Mouse (Mus musculus): Measurements from ENCODE around the gene Crb2. TPM values are rescaled to one million over a fixed set of nuclear protein-coding genes. Genes with fewer than 3 reads are reported as not detected.

Gene Crb2
- polyA plus RNA-seq, 1 experiment from 2014 or later: 1.5 TPM

GRCm38 (mm10) chr2:37767080-37767547, 8.9 kb upstream of the Crb2 start:
- Histone ChIP-seq H3K4me2 (peak overlapping the region; percentile 32; the same call in 1 of the 2 replicates), H3K4me3 (ENCODE audit: low read depth, low read length) (no peak overlapping the region), H3K36me3 (ENCODE audit: insufficient read depth) (no peaks in the 10 kb centered on the region), H3K9me3 (ENCODE audit: low read depth, low read length) (no peaks in the 10 kb centered on the region), H3K9ac (no peak overlapping the region), H3K27me3 (ENCODE audit: insufficient read depth, low read length) (no peaks in the 10 kb centered on the region), H3K4me1 (ENCODE audit: insufficient read depth) (peaks cover 10% of the 10 kb centered on the region), H3K27ac (ENCODE audit: low read depth) (peak overlapping the region; percentile 56; the same call in 1 of the 2 replicates)
- 4% methylated on average over 9 of the region's 9 CpGs for WGBS
- DNase-seq: peak; percentile 78
- TF ChIP-seq CTCF (IDR thresholded peaks at IDR 0.05; ENCODE audit: low read depth): no peak
- ATAC-seq (ENCODE audit: insufficient read depth): peak; percentile 32; the same call in 1 of the 2 replicates

- DNase-seq: no peak
- no peaks in the 10 kb centered on the region for H3K27me3 ChIP-seq (ENCODE audit: insufficient read depth, low read length)
- no peaks in the 10 kb centered on the region for H3K9me3 ChIP-seq (ENCODE audit: low read depth, low read length)
- no peak overlapping the region for H3K9ac ChIP-seq
- whole genome bisulfite sequencing: 66% methylated on average over 3 of the region's 3 CpGs
- H3K4me3 ChIP-seq (ENCODE audit: low read depth, low read length): no peak overlapping the region
- no peak overlapping the region for H3K27ac ChIP-seq (ENCODE audit: low read depth)
- TF ChIP-seq CTCF (IDR thresholded peaks at IDR 0.05; ENCODE audit: low read depth): no peak
- no peak overlapping the region for H3K4me2 ChIP-seq
- peaks cover 10% of the 10 kb centered on the region for H3K4me1 ChIP-seq (ENCODE audit: insufficient read depth)
- no peaks in the 10 kb centered on the region for H3K36me3 ChIP-seq (ENCODE audit: insufficient read depth)
- no peak for ATAC-seq (ENCODE audit: insufficient read depth)
These were observed 8.3 kb upstream of the Crb2 start for GRCm38 (mm10) chr2:37767739-37768138.

GRCm38 (mm10) chr2:37768903-37769302, 7.1 kb upstream of the Crb2 start:
- ATAC-seq (ENCODE audit: insufficient read depth) (no peak), DNase-seq (no peak)
- no peak for TF ChIP-seq CTCF (IDR thresholded peaks at IDR 0.05; ENCODE audit: low read depth)
- Histone ChIP-seq H3K27me3 (ENCODE audit: insufficient read depth, low read length) (no peaks in the 10 kb centered on the region), H3K4me1 (ENCODE audit: insufficient read depth) (peaks cover 10% of the 10 kb centered on the region), H3K36me3 (ENCODE audit: insufficient read depth) (no peaks in the 10 kb centered on the region), H3K9me3 (ENCODE audit: low read depth, low read length) (no peaks in the 10 kb centered on the region), H3K4me2 (no peak overlapping the region), H3K9ac (no peak overlapping the region), H3K4me3 (ENCODE audit: low read depth, low read length) (no peak overlapping the region), H3K27ac (ENCODE audit: low read depth) (no peak overlapping the region)
- WGBS: 63% methylated on average over 2 of the region's 2 CpGs

GRCm38 (mm10) chr2:37769793-37770192, 6.3 kb upstream of the Crb2 start:
- H3K4me1 ChIP-seq (ENCODE audit: insufficient read depth): peaks cover 10% of the 10 kb centered on the region
- no peaks in the 10 kb centered on the region for H3K9me3 ChIP-seq (ENCODE audit: low read depth, low read length)
- no peak for ATAC-seq (ENCODE audit: insufficient read depth)
- DNase-seq: no peak
- H3K36me3 ChIP-seq (ENCODE audit: insufficient read depth): no peaks in the 10 kb centered on the region
- no peaks in the 10 kb centered on the region for H3K27me3 ChIP-seq (ENCODE audit: insufficient read depth, low read length)
- no peak overlapping the region for H3K4me2 ChIP-seq
- no peak overlapping the region for H3K27ac ChIP-seq (ENCODE audit: low read depth)
- H3K4me3 ChIP-seq (ENCODE audit: low read depth, low read length): no peak overlapping the region
- TF ChIP-seq CTCF (IDR thresholded peaks at IDR 0.05; ENCODE audit: low read depth): no peak
- H3K9ac ChIP-seq: no peak overlapping the region
- WGBS: 85% methylated on average over 8 of the region's 8 CpGs

GRCm38 (mm10) chr2:37771618-37772285, 4.3 kb upstream of the Crb2 start:
- Histone ChIP-seq H3K27ac (ENCODE audit: low read depth) (no peak overlapping the region), H3K36me3 (ENCODE audit: insufficient read depth) (no peaks in the 10 kb centered on the region), H3K9ac (peak overlapping the region; percentile 24; the same call in 1 of the 2 replicates), H3K9me3 (ENCODE audit: low read depth, low read length) (no peaks in the 10 kb centered on the region), H3K4me3 (ENCODE audit: low read depth, low read length) (peak overlapping the region; percentile 29), H3K4me2 (peak overlapping the region; percentile 63), H3K27me3 (ENCODE audit: insufficient read depth, low read length) (no peaks in the 10 kb centered on the region), H3K4me1 (ENCODE audit: insufficient read depth) (peaks cover 6% of the 10 kb centered on the region; the same call in 1 of the 2 replicates)
- DNase-seq (peak; percentile 94), ATAC-seq (ENCODE audit: insufficient read depth) (peak; percentile 50)
- under 1% methylated on average over 18 of the region's 18 CpGs for WGBS
- peak; percentile 82 for TF ChIP-seq CTCF (IDR thresholded peaks at IDR 0.05; ENCODE audit: low read depth)

GRCm38 (mm10) chr2:37774571-37774970, 1.5 kb upstream of the Crb2 start:
- Histone ChIP-seq H3K4me3 (ENCODE audit: low read depth, low read length) (no peak overlapping the region), H3K36me3 (ENCODE audit: insufficient read depth) (no peaks in the 10 kb centered on the region), H3K4me1 (ENCODE audit: insufficient read depth) (no peaks in the 10 kb centered on the region), H3K27ac (ENCODE audit: low read depth) (no peak overlapping the region), H3K9ac (no peak overlapping the region), H3K4me2 (no peak overlapping the region), H3K9me3 (ENCODE audit: low read depth, low read length) (no peaks in the 10 kb centered on the region), H3K27me3 (ENCODE audit: insufficient read depth, low read length) (no peaks in the 10 kb centered on the region)
- TF ChIP-seq CTCF (IDR thresholded peaks at IDR 0.05; ENCODE audit: low read depth): peak; percentile 79
- WGBS: 11% methylated on average over 5 of the region's 5 CpGs
- ATAC-seq (ENCODE audit: insufficient read depth): no peak
- peak; percentile 74 for DNase-seq

GRCm38 (mm10) chr2:37776611-37777411, 762 bp downstream of the Crb2 start:
- DNase-seq (no peak), ATAC-seq (ENCODE audit: insufficient read depth) (no peak)
- no peaks in the 10 kb centered on the region for H3K27me3 ChIP-seq (ENCODE audit: insufficient read depth, low read length)
- no peak overlapping the region for H3K27ac ChIP-seq (ENCODE audit: low read depth)
- H3K36me3 ChIP-seq (ENCODE audit: insufficient read depth): no peaks in the 10 kb centered on the region
- TF ChIP-seq CTCF (IDR thresholded peaks at IDR 0.05; ENCODE audit: low read depth): no peak
- H3K9ac ChIP-seq: no peak overlapping the region; the same call in 1 of the 2 replicates
- H3K4me2 ChIP-seq: peak overlapping the region; percentile 58
- peak overlapping the region; percentile 28 for H3K4me3 ChIP-seq (ENCODE audit: low read depth, low read length)
- no peaks in the 10 kb centered on the region for H3K4me1 ChIP-seq (ENCODE audit: insufficient read depth)
- 14% methylated on average over 20 of the region's 20 CpGs for WGBS
- H3K9me3 ChIP-seq (ENCODE audit: low read depth, low read length): no peaks in the 10 kb centered on the region

All from lung, embryonic 14.5 days (tissue).